Mouse (Mus musculus) WW6 (cell line): Measurements from ENCODE around the gene Omt2a.
"Not testable (repeated sequence)": the region's sequence is repeated elsewhere in the genome, so short reads cannot be mapped to it uniquely, and the experiment has no call there.

Experiments used
- DNase-seq: peaks from one replicate; pipeline ENCODE4 v3.0.0-alpha.2; 2013; ENCODE audit warnings: low read depth, low spot score

The Omt2a gene

GRCm38 (mm10) chr9:78314696-78315095, at the start of gene Omt2a:
TSS of gene Omt2a (minus strand) at chr9:78314796.
- no peak for DNase-seq

DNA sequence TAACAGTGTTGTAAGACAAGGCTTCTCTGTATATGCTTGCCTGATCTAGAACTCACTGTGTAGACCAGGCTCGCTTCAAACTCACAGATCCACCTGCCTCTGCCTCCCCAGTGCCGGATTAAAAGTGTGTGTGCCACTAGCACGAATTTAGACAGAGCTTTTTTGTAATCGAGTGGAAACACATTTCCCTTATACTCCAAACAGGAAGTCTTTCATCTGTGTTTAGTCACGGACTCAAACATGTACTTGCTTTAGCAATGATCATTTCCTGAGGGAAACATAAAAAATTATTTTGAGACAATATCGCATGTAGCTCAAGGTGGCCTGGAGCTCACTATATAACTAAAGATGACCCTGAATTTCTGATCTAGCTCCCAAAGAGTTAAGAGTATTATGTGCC, 48.8 kb upstream of the Omt2a start:
- no peak for DNase-seq

GRCm38 (mm10) chr9:78360484-78360872, 45.9 kb upstream of the Omt2a start:
- DNase-seq: no peak

DNA sequence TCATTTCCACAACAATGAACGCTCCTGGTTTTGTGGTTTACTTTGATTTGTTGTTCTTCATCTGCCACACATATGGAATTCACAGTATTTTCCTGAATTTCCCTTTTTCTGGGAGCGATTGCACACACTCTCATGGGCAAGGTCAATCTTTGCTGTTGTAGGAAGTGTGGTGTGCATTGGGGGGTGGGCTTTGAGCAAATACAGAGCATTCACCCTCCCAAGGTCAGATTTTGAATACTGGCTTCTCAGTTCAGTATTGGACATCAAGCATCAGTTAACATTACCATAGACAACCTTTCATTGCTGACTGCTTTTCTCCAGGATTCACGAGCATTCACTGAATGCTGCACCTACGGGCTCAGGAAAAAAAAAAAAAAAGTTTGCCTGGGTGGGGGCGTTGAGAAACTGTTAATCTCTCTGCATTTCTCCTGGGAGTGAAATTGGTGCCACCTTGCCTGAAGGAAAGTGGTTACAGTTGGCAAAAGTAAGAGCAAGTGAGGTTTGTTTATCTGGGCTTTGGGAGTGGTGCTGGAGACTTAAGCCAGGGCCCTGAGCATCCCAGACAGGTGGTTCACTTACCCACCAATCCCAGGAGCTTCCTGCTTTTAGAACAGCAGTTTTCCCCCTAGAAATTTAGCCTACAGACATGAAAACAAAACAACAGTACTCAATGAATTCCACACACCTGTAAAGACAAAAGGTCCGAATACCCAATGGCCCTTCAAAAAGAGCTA, 45.3 kb upstream of the Omt2a start:
- no peak for DNase-seq

DNA sequence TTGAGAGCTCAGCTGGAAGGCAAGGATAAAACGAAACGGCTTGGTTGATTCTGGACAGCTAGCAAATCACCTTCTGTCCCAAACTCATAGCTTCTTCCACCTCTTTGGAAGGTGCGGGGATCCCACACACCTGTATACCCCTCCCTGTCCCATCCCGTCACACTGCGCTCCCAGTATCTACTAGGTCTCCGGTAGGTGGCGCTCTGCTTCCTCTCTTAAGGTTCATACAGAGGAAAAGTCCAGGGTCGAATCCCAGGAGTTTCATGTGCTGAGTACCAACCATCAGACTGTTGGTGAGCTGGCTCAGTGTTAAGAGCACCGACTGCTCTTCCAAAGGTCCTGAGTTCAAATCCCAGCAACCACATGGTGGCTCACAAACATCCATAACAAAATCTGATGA, 43.5 kb upstream of the Omt2a start:
- DNase-seq: peak; percentile 81

GRCm38 (mm10) chr9:78355611-78356010, 41.0 kb upstream of the Omt2a start, which contains the start of gene Gsta2:
TSS of gene Gsta2 (minus strand) at chr9:78355788.
- DNase-seq: no peak

GRCm38 (mm10) chr9:78354665-78355578, 40.3 kb upstream of the Omt2a start:
- DNase-seq: no peak

GRCm38 (mm10) chr9:78351504-78352220, 37.1 kb upstream of the Omt2a start:
- no peak for DNase-seq

GRCm38 (mm10) chr9:78350007-78350406, 35.4 kb upstream of the Omt2a start:
- DNase-seq: not testable (repeated sequence)

- not testable (repeated sequence) for DNase-seq
These were observed 34.5 kb upstream of the Omt2a start for GRCm38 (mm10) chr9:78349141-78349540.

DNA sequence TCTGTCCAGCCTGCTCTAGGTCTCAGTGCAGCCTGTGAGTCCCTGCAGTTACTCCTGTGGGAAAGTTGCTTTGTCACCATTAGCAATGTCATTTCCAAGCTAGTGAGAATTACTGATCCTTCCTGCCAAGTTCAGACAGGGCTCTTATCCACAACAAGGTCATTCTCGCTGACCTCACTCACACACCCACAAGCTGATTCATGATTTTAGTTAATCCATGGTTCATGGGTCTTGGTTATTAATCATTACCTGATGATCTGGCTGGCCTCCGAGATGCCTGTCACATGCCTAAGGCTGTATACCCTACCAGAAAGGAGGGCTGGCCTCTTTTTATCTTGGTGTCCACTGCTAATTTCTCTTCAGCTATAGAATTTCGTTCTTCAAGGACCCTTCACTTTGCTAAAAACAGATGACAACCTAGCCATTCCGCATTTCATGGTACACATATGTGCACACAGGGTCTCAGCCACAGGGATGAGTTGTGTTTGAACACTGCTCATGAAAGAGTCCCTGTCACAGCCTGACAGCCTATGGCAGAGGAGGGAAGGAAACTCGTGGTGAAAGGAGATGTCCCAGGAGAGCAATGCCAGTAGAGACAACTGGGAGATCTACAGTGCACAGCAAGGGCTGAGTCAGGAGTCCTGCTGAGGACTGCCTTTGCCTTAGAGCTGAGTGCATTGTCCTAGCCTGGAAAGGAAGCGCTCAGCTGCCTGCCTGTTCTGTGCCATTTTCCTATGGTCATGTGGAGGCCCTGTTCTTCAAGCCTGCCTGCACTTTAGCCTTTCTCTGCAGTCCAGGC, 33.8 kb upstream of the Omt2a start:
- not testable (repeated sequence) for DNase-seq

DNA sequence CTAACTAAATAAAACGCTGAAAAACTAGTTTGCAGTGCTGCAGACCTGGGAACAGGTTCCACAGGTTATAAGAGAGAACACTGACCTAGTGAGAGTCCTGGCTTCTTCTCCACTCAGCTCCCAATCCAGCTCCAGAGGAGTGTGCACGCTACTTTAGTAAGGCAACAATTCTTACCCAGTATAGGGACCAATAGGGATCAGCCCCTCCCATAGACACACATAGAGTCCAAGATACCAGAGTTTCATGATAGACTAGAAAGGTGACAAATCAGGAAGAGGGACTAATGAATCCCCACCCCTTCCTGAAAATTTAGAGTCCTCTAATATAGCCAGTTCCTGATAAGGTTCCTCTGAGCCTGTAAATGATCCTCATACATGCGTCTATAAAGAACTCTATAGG, 32.4 kb upstream of the Omt2a start:
- DNase-seq: no peak

DNA sequence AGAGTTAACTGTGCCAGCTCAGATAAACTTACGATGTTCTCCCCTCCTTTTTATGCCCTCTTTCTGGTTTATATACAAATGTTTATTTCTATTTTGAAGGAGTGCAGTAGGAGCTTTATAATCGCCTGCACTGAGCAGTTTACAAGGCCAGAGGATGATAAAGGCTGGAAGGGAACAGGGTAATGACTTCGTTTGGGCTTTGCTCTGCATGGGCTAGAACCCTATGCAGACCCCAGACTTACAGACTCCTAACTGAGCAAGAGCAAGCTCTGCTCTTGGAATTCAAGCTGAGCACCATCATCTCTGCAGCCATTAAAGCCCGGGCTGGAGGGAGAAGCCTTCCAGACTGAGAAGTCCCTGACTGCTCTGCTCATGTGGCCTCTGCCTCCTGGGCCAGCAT, 30.6 kb upstream of the Omt2a start:
- not testable (repeated sequence) for DNase-seq

DNA sequence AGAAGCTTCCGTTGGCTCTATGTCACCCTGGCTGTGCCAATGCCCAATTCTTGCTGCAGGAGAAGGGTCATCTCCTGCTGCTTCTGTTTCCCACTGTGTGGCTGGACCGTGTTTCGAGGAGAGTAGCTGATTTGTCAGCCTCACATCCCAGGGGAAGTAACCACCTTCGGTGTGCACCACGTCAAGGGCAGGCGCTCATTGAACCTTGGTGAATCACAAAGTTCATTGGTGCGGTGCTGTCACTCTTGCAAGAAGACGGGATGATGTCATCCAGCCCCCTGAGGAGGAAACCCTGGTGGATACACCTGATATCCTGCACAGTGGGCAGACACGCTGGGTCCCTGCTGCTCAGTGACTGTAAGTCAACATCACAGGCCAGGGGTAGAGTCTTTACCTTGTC, 28.5 kb upstream of the Omt2a start:
- DNase-seq: not testable (repeated sequence)

GRCm38 (mm10) chr9:78342494-78342893, 27.9 kb upstream of the Omt2a start:
- not testable (repeated sequence) for DNase-seq

DNA sequence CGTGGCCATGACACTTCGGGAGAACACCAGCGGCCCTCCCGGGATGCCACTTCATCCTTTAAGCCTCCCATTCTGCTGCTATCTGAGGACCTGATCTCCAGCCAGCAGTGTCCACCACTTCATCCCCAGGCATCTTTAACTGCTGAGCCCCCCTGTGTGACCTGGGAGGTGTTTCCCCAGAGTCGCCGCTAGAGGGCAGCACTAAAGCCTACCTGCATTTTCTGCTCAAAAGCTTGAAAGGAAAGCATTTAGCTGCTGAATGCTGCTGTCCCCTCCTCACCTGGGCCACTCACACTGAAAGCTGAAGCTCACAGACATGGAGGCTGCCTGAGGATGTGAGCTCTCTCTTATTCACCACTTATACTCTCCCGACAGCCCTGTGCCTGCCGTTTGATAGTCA, 25.7 kb upstream of the Omt2a start:
- DNase-seq: not testable (repeated sequence)

DNA sequence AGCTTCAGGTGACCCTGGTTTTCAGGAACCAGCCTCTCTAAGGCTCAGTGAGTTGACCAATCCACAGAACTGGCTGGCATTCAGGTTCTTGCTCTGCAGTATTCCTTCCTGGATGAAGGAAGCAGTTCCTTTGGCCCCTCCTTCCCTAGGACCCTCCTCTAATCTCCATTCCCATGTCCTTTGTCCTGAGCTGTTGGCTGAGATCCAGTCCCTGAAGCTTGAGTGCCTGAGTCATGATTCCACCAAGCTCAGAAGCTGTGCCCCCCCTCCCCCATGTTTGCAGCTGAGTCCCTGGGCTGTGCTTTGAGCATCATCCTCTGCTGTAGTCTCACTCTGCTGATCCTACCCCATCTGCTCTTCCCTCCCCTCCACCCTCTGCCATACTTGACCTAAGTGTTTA, 22.5 kb upstream of the Omt2a start:
- DNase-seq: not testable (repeated sequence)

DNA sequence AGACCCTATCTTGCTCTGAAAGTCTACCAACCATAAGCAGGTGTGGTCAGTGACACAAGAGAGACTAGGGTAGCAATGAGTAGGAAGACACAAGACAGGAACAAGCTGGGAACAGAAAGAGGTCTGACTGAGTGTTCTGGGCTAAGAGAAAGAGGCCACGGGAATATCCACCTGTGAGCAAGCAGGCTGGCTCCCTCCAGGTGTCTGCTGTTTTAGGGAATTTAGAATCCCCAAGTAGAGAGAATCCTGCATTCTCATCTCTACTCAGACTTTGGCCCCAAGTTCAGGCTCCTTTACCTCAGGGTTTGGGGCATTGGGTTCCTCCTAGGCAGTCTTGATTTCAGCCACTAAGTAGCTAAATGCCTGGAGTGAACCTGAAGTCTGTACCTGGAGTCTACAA, 12.7 kb upstream of the Omt2a start, which contains the start of gene Omt2b:
Omt2b (plus strand) TSS at position 301 of the 400 bp plus-strand sequence.
- not testable (repeated sequence) for DNase-seq

GRCm38 (mm10) chr9:78319499-78319898, 4.9 kb upstream of the Omt2a start:
- DNase-seq: no peak

GRCm38 (mm10) chr9:78308122-78308521, 6.5 kb downstream of the Omt2a start:
- not testable (repeated sequence) for DNase-seq

GRCm38 (mm10) chr9:78299143-78299542, 15.5 kb downstream of the Omt2a start:
- DNase-seq: not testable (repeated sequence)
